Mouse (Mus musculus) adrenal gland, postnatal 14 days (tissue): ENCODE data around the gene Npy4r. TPM values are rescaled to one million over a fixed set of nuclear protein-coding genes. Genes with fewer than 3 reads are reported as not detected.
A peak's percentile ranks its signal among the peaks of the same experiment; 100 is the strongest.

Experiments used
- DNase-seq: peaks from one replicate; pipeline ENCODE4 v3.0.0; 2021; ENCODE audit warnings: mixed read lengths
- long read RNA-seq, 2 experiments: library from polyadenylated mRNA; stranded (forward); transcript quantifications; one replicate each; pipeline ENCODE4 v2.0.0; 2021
- total RNA-seq: library from RNA; stranded (reverse); gene quantifications from 2 replicates; pipeline ENCODE4 v1.2.3, GENCODE M21; 2021

Gene Npy4r
- total RNA-seq, result 0.41 and 0.44 TPM in 2 replicates
- long read RNA-seq, experiment 1, result 0 reads
- long read RNA-seq, experiment 2, partial matches to known transcripts, result 0 of 1 reads
- long read RNA-seq, experiment 2, other reads (novel, unspliced or antisense), result 1 of 1 reads

DNA sequence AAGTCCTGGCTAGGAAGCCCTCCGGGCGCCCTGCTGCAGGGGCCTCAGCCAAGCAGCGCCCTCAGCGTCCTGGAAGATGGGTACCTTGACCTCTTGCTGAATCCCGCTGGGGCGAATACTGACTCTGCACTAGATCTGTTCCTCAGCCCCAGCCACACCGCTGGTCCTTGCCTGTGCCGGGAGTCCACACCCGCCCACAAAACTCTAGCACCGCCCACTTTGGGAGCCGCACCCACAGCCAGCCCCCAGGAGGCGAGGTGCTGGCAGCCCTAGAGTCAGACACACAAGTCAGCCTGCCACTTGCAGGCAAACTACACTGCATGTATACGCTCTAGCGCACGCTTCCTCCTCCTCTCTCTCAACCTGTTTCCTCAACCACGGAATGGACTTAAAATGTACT is at the start of gene Npy4r:
Gene Npy4r (minus strand): TSS at position 148 of the 400 bp plus-strand sequence.
- peak; percentile 78 for DNase-seq

DNA sequence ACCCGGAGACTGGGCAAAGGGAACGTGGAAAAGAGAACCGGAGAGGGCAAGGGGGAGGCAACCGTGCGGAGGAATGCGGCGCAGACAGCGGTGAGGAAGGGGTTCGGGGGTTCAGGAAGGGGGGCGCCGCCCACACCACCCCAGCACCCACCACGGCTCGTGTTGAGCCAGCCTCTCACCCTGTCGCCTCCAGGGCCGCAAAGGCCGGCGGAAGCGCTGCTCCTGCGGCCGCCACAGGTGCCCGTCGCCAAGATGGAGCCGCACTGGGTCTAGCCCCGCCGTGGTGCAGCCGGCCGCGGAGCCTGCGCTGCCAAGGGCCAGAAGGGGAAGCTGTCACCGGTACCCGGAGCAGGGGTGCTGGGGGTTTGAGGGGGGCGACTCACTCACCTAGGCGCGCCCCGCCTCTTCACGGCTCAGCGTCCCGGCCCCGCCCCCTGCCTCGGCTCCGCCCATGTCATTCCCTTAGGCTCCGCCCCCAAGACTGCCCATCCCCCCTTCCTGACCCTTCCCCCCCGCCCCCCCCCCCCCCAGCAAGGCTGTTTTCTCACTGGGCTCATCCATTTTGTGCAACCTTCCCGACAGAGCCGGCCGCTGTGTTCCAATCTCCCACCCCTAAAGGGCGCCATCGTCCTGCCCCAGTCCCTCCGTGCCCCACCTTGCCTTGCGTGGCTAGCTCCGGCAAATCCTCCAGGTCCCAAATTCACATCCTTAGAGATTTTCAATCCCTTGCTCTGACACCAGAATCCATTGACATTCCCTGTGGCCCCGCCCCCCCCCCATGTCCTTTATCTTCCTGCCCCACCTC is 49.1 kb upstream of the Npy4r start, which contains the start of gene Gprin2:
Gene Gprin2 (minus strand): TSS at position 423 of the 805 bp plus-strand sequence.
- peak; percentile 68 for DNase-seq

DNA sequence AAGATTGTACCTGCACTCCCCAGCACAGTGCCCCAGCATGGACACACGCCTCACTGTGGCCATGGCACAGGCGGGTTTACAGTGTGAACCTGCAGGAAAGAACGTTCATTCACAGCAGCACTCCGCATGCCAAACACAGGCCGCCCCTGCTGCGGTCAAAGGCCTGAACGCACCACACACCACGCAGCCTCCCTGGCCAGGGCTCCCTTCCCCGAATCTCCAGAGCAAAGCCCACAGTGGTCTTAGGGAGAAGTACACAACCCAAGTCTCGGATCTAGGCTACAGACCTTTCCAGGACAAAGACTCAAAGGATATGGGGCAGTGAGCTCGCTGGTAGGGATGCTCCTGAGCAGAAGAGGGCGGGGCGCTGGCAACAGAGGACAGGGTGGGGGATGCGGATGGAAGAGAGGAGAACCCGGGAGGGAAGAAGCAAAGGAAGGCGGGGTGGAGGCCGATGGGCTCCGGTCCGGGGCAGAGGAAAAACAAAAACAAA is 48.5 kb upstream of the Npy4r start:
- DNase-seq, result peak; percentile 69

DNA sequence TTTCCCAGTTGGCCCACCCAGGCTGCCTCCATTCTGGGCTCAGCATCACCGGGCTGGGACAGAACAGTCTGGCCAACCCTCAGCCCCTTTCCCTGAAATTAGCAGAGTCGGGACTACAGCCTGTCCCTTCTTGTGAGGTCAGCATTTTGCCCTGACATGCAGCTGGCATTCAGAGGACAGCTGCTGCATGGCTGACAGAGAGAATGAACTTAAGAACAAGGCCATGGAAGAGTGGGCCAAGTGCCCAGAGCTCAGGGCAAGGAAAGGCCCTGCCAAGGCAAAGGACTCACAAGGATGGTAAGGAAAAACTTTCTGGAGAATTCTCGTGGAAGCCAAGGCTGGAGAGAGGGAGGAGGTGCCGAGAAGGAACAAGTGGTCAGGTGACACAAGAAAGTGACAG is 44.4 kb upstream of the Npy4r start:
- peak; percentile 68 for DNase-seq

DNA sequence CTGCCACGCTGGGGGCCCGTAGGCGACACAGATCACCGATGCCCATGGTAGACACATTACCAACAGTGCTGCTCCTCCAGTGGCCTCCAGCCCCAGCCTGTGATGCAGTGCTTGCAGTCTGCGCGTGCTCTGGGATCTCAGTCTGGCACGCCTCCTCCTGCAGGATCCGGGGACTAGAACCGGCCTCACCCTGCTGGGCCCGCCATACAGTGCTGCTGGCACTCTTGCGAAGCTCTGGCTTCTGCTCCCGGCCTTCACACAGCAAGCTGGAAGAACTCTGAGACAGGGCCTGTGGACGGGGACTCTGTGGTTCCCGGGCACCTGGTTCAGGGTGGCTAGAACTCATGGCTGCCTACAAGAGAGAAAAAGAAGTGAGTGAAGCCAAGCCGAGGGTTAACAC is 43.2 kb upstream of the Npy4r start:
- no peak for DNase-seq

DNA sequence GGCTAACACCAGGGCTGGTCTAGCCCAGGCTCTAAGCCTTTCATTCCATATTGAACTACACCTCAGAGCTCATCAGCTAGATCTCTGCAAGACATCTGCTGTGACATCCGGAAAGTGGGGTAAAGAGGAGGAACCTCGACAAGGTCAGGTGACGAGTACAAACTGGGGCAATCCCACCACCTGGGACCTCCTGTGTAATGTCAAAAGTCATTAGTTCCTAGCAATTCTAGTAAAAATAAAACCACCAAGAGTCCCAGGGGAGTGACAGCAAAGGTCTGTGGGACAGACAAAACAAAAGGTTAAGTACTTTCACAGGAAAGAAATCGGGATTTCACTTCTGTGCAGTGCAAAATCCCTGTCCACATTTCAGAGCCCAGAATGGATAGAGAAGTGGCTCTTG is 41.6 kb upstream of the Npy4r start:
- no peak for DNase-seq

DNA sequence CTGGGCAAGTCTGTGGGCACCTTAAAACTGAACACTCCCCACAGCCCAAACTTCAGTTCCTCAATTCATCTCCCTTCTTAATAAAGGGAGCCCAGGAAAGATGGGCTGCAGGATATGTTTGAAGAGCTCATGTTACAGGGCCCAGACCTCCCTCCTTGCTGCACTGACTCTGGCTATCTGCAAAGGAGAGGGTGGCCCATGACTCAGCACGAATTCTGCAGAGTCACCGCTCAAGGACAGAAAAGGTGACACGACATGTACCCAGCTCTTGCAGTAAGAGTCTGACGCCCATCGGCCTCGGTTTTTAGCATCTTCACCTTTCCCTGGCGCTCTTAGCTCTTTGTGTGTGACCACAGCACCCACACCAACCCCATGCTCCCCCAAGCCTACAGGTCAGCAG is 38.1 kb upstream of the Npy4r start:
- DNase-seq, result peak; percentile 69

DNA sequence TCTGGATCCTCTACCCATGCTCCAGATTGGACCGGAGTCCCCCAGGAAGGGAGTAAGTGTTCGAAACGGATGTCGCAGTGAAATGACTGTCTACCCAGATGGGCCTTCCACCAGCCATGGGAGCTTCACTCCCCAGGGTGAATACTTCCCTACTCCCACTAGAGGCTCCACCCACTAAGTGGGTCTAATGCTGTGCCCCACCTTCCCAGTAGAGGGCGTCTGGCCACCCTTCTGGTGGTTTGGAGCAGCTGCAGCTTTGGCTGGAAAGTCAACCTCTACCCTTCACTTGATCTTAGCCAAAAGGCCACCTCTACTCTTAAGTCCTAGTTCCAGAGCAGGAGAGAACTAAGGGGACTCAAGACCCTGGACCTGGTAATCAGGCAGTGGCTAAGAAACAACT is 36.3 kb upstream of the Npy4r start:
- peak; percentile 90 for DNase-seq

DNA sequence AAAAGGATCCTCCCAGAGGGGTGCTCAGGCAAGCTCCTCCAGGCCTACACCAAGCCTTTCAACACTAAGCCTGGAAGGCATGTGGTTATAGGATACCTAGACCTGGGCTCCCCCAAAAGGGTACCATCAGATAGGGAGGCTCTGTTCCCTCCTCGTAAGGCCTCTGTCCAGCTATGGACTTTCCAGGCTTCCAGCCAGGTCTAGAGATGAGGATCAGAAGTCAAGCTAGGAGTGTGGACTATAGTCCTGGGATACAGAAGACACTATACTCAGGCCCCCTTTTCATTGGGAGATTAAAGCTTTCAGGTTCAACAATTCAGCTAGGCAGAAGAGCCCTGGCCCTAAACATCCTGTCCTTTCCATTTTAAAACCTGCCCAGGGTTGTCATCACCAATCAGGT is 30.8 kb upstream of the Npy4r start:
- no peak for DNase-seq

DNA sequence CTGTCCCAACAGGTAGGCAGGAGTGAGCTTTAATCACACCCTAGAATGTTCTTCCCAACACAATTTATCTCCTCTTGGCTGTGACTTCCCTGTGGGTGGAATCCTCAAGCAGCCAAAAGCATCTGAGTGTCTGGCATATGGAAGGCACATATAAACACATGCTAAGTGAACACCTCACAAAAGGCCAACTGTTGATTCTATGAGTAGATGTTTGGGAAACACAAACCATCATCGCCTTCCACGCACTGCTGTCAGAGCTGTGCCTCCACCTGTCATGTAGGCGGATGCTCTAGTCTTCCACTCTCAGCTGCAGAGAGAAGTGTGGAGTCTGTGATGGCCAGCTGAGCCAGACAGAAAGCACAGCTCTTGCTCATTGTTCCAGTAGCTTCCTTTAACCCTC is 27.1 kb upstream of the Npy4r start:
- no peak for DNase-seq

DNA sequence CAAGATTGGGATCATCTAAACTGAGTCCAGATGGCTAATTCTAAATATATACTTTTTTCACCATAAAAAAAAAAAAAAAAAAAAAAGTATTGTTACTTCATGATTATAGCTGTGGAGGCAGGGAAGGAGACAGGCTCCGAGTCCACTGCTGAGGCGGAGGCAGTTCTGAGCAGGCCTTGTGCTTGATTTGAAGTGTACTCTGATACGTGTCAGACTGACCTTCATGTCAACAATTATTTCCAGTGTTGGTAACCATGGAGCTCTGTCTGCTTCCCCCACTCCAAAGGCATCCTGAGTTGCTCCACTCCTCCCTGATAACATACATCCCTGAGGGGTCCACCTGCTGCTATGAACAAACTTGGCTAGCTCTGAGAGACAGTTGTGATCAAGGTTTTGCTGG is 18.8 kb upstream of the Npy4r start:
- no peak for DNase-seq

DNA sequence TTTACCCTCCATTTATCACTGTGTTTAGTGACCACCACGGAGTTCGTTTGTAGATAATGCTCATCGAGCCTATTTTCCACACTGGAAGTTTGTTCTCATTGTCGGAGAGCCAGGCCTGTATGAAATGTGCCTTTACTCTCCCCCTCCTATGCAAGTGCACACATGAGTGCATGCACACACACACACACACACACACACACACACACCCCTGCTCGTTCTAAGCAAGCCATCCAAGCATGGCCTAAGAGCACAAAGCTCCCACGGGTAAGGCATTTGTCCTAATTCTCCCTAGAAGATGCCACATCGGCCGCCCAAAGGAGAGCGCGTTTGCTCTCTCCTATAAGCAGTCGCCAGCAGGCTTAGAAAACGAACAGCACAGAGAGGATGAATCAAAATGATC is 3.5 kb upstream of the Npy4r start:
- DNase-seq, result no peak

DNA sequence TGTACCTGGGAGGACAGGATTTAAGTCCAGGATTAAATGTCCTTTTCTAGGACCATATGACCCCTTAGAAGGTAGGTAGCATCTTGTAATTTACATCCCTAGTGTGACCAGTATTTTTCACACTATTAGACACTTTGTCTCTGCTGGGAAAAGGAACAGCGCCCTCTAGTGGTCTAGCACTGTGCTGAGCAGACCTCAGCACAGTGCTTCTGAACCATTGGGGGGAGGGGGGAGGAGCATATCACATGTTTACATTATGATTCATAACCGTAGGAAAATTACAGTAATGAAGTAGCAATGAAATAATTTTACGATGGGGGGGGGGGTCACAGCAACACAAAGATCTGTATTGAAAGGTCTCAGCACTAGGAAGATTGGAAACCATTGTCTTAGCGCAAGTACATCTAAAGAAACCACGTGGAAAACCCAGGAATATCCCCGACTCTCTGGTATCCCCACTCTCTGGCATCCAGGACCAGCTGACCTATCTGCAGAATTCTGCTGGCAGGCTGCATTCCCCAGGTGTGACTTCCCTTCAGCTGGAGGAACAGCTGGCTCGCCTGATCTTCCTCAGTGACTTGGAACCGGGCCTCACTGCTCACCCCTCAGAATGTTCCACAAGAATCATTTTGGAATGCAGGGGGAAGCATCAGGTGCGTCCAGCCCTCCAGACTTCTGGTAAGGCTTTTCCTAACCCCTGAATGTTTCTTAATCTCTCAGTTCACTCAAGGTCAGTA is 2.5 kb upstream of the Npy4r start:
- DNase-seq, result peak; percentile 84

DNA sequence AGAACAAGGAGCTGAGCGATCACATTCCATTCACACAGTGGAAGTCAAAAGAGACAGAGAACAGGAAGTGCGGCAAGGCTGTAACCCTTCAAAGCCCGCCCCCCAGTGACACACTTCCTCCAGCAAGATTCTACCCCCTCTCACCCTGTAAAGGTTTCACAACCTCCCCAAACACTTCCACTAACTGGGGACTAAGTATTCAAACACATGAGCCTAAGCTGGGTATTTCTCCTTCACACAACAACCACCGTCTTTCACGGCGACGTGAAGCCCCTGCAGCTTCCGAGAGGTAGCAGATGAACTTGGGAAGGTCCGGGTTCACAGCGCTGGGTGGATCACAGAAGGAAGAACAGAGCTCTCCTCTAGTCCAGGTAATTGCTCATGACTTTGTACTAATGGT is 9.4 kb downstream of the Npy4r start:
- no peak for DNase-seq

DNA sequence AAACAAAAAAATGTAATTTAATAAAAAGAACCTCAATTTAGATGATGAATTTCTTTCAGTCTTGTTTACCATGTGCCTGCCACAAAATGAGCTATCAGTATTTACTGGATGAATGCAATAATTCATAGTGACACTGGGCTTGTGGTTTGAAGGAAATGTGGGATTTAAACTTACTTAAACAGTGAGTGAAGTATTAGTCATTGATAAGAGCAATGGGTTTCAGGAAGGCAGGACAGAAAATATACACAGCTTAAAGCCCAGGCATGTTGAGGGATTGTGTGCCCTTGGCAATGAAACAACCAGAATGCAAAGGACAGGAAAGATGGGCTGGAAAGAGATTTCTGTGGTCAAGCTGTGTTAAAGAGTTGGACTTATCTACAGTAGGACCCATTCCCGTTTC is 10.0 kb downstream of the Npy4r start:
- no peak for DNase-seq

DNA sequence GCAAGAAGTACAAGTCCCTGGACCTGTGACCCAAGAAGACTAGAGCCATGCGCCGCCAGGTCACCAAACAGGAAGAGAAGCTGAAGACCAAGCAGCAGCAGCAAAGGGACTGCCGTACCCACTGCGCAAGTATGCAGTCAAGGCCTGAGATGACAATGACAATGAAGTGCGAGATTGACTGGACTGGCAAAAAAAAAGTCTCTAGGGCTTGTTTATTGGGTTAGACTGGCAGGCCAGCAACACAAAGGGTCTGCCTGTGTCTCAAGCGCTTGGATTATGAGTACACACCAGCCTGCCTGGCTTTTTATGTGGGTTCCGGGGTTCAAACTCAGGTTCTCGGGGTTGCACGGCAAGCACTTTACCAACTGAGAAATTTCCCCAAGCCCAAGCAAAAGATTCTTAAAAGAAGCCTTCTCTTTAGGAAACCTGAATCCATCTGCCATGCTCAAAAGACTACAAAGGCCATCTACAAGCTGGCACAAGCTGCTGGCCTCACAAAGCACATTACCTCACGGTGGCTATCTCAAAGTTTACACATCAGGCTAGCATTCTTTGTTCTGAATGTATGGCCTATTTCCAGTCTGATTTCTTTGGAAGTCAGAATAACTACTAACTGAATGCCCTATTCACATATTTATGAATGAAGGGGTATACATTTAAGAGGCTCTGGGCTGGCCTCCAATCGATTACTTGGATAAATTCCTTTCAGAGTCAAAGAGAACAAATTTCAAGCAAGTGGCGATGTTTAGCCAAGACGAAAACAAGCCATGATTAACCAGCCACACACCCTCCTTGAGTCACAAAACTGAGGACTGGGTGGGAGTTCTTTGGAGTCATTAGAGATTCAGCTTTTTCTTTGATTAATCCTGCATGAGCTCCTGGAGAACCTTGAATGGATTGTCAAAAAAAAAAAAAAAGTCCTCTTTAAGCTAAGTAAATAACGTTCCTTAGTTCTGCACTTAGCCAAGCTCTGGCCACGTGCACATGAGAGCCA is 12.3 kb downstream of the Npy4r start:
- no peak for DNase-seq

DNA sequence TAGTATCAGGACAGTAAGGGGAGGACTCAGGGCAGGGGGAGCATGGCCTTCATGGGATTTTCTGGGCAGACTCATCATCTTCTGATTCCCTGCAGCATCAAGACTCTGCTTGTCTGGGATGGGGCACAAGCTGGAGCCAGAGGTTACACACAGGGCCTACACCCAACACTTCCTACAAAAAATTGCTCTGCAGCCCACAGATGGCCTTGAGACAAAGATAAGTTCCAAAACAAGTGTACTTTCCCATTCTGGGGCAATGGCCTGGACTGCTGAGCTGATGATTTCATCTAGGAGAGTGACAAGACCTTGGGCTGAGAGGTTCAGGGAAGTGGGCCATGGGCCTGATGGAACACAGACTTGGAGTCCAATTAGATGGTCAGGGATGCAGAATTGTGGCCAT is 16.9 kb downstream of the Npy4r start:
- DNase-seq, result peak; percentile 26

DNA sequence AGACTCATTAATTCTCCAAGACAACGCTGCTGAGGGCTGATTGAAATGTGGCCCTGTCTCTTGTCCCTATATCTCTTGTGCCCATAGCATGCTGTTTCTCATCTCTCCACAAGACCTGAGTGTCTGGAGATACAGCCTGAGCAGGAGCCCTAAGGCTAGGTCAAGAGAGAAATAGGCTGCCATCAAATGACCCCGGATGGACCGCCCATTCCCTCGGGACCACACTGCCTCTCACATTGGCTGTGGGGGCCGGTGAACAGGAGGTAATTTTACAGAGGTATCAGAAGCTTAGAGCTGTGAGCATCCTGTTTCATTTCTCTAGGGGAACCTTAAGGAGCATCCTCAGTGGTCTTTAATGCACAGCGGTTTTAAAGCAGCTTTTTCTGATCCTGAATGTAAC is 21.1 kb downstream of the Npy4r start:
- DNase-seq, result no peak

DNA sequence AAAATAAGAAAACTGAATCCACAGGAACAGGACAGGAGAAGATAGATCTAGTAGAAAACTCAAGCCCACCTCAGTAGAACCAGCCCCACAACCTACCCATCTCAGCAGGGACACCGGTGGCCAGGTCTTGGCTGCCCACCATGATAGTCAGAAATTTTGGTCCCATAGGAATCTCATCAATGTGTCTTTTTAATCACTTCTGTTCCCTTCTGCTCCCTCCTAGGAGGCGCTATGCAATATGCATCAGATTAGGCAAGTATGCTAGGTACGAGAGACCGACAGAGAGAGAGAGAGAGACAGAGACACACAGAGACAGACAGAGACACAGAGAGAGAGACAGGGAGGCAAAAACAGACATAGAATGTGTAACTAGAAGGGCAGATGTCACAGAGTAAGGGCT is 30.6 kb downstream of the Npy4r start:
- no peak for DNase-seq

DNA sequence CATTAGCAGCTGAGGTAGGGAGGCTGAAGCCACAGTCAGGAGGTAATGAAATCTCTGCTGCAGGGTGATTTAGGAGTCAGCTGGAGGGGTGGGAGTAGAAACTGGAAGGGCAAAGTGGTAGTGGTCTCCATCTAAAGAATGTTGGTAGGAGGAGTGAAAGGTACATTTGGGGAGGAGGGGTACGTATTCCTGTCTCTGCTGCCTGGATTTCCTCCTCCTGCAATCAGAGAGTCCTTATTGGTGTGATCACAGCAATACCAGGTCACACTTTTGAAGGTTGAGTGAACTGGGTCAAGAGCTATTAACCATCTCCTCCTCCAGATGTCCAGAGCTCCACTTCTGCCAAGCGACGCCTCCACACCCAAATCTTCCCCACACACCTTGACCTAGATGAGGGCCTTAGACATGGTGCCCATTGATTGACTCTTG is 31.4 kb downstream of the Npy4r start:
- no peak for DNase-seq

DNA sequence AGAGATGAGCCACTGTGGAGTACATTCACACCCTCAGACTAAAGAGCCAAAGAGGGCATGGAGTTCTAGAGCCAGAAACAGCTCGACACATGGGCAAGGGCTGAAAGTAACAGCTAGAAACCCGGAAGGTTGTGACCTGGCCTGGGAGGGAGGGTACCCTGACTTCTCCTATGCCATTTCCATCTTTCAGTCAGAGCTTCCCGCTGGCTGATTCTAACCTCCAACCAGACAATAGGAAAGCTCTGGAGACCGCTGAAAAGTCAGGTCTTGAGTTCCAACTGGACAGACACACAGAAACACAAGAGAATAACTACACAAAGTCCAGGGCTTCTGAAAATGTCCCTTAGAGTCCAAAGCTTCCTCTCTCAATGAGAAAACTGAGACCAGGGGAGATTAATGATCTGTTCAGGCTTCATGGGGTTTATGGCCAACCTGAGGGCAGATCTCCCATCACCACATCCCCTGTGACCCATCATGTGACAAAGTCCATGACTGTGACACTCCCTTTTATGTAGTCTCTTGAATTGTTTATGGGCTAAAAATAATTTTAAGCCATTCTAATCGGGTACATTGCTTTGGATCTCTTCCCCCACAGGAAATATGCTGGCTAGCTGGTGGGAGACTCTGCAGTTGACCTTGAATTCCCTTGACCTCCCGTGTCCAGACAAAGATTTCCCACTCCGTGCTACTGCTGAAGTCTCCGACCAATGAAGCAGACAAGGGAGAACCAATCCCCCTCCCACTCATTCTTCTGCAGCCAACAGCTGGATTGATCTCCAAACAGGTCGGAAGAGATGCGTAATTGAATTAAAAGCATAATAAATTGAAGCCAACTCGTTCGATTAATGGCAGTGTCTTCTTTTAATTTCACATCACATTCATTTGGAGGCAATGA is 32.0 kb downstream of the Npy4r start:
- no peak for DNase-seq
